Mouse (Mus musculus): Measurements from ENCODE around the gene Vrk2. TPM values are rescaled to one million over a fixed set of nuclear protein-coding genes. Genes with fewer than 3 reads are reported as not detected.

Gene Vrk2
- polyA plus RNA-seq (2012; rRNA removed): 2.5 and 4.8 TPM in 2 replicates

- TF ChIP-seq POLR2A (IDR thresholded peaks at IDR 0.05; ENCODE audit: low read depth, low read length): peak; percentile 41; the same call in 1 of the 2 replicates
- TF ChIP-seq CTCF (IDR thresholded peaks at IDR 0.05; ENCODE audit: extremely low read depth, insufficient read depth, insufficient read length, insufficient replicate concordance): 0 out of 2 replicates have a peak, but pooled peaks have one; percentile 6
- peak within 1 kb of the TSS; percentile 81 for H3K27ac ChIP-seq (ENCODE audit: insufficient read depth, low read length)
- 1% methylated on average over 58 of the region's 60 CpGs for WGBS
- peak; percentile 59 to 81 for DNase-seq (ENCODE audit: low read depth in 1 of 2, low spot score in 2 of 2)
- peak within 1 kb of the TSS; percentile 73 for H3K4me3 ChIP-seq (ENCODE audit: extremely low read depth, insufficient read depth, insufficient read length)
- H3K27me3 ChIP-seq (ENCODE audit: control insufficient read depth, insufficient read depth, low read length): no peaks in the 10 kb centered on the region
- peaks cover 4% of the 10 kb centered on the region; the same call in 1 of the 2 replicates for H3K4me1 ChIP-seq (ENCODE audit: control insufficient read depth, insufficient read depth, insufficient read length)
- peaks cover 1% of the 10 kb centered on the region; the same call in 1 of the 2 replicates for H3K36me3 ChIP-seq (ENCODE audit: control insufficient read depth, insufficient read depth, low read length)
These were observed at the start of gene Vrk2, which contains the start of gene Gm6899 for GRCm38 (mm10) chr11:26593061-26594059. Gene Vrk2 (minus strand): TSS chr11:26593999. Gene Gm6899 (plus strand): TSS chr11:26593241.

GRCm38 (mm10) chr11:26642141-26642540 lies 48.3 kb upstream of the Vrk2 start:
- no peaks in the 10 kb centered on the region for H3K36me3 ChIP-seq (ENCODE audit: control insufficient read depth, insufficient read depth, low read length)
- no peaks in the 10 kb centered on the region for H3K4me1 ChIP-seq (ENCODE audit: control insufficient read depth, insufficient read depth, insufficient read length)
- no peak for DNase-seq (ENCODE audit: low read depth in 1 of 2, low spot score in 2 of 2)
- H3K4me3 ChIP-seq (ENCODE audit: extremely low read depth, insufficient read depth, insufficient read length): no peak overlapping the region; the same call in 1 of the 2 replicates
- H3K27ac ChIP-seq (ENCODE audit: insufficient read depth, low read length): no peak overlapping the region
- 92% methylated on average over 1 of the region's 1 CpGs for WGBS
- TF ChIP-seq CTCF (IDR thresholded peaks at IDR 0.05; ENCODE audit: extremely low read depth, insufficient read depth, insufficient read length, insufficient replicate concordance) (no peak), POLR2A (IDR thresholded peaks at IDR 0.05; ENCODE audit: low read depth, low read length) (no peak)
- no peaks in the 10 kb centered on the region for H3K27me3 ChIP-seq (ENCODE audit: control insufficient read depth, insufficient read depth, low read length)

- peak overlapping the region; percentile 9; the same call in 1 of the 2 replicates for H3K4me3 ChIP-seq (ENCODE audit: extremely low read depth, insufficient read depth, insufficient read length)
- H3K27me3 ChIP-seq (ENCODE audit: control insufficient read depth, insufficient read depth, low read length): no peaks in the 10 kb centered on the region
- 3% methylated on average over 8 of the region's 8 CpGs for WGBS
- TF ChIP-seq CTCF (IDR thresholded peaks at IDR 0.05; ENCODE audit: extremely low read depth, insufficient read depth, insufficient read length, insufficient replicate concordance) (no peak), POLR2A (IDR thresholded peaks at IDR 0.05; ENCODE audit: low read depth, low read length) (no peak)
- no peaks in the 10 kb centered on the region for H3K36me3 ChIP-seq (ENCODE audit: control insufficient read depth, insufficient read depth, low read length)
- peak; percentile 48 to 55 for DNase-seq (ENCODE audit: low read depth in 1 of 2, low spot score in 2 of 2)
- H3K4me1 ChIP-seq (ENCODE audit: control insufficient read depth, insufficient read depth, insufficient read length): no peaks in the 10 kb centered on the region
- H3K27ac ChIP-seq (ENCODE audit: insufficient read depth, low read length): peak overlapping the region; percentile 28; the same call in 1 of the 2 replicates
These were observed 46.6 kb upstream of the Vrk2 start for GRCm38 (mm10) chr11:26640314-26640785.

GRCm38 (mm10) chr11:26636239-26636638 lies 42.4 kb upstream of the Vrk2 start:
- no peak for DNase-seq (ENCODE audit: low read depth in 1 of 2, low spot score in 2 of 2)
- WGBS: 88% methylated on average over 1 of the region's 1 CpGs
- H3K4me1 ChIP-seq (ENCODE audit: control insufficient read depth, insufficient read depth, insufficient read length): no peaks in the 10 kb centered on the region
- no peak overlapping the region for H3K27ac ChIP-seq (ENCODE audit: insufficient read depth, low read length)
- no peak overlapping the region for H3K4me3 ChIP-seq (ENCODE audit: extremely low read depth, insufficient read depth, insufficient read length)
- H3K36me3 ChIP-seq (ENCODE audit: control insufficient read depth, insufficient read depth, low read length): no peaks in the 10 kb centered on the region
- TF ChIP-seq POLR2A (IDR thresholded peaks at IDR 0.05; ENCODE audit: low read depth, low read length): no peak
- no peak for TF ChIP-seq CTCF (IDR thresholded peaks at IDR 0.05; ENCODE audit: extremely low read depth, insufficient read depth, insufficient read length, insufficient replicate concordance)
- no peaks in the 10 kb centered on the region for H3K27me3 ChIP-seq (ENCODE audit: control insufficient read depth, insufficient read depth, low read length)

GRCm38 (mm10) chr11:26622727-26623126 lies 28.9 kb upstream of the Vrk2 start:
- 60% methylated on average over 5 of the region's 5 CpGs for whole genome bisulfite sequencing
- Histone ChIP-seq H3K4me3 (ENCODE audit: extremely low read depth, insufficient read depth, insufficient read length) (no peak overlapping the region), H3K27ac (ENCODE audit: insufficient read depth, low read length) (no peak overlapping the region), H3K36me3 (ENCODE audit: control insufficient read depth, insufficient read depth, low read length) (no peaks in the 10 kb centered on the region), H3K27me3 (ENCODE audit: control insufficient read depth, insufficient read depth, low read length) (no peaks in the 10 kb centered on the region), H3K4me1 (ENCODE audit: control insufficient read depth, insufficient read depth, insufficient read length) (no peaks in the 10 kb centered on the region)
- no peak for DNase-seq (ENCODE audit: low read depth in 1 of 2, low spot score in 2 of 2)
- TF ChIP-seq POLR2A (IDR thresholded peaks at IDR 0.05; ENCODE audit: low read depth, low read length): no peak
- TF ChIP-seq CTCF (IDR thresholded peaks at IDR 0.05; ENCODE audit: extremely low read depth, insufficient read depth, insufficient read length, insufficient replicate concordance): no peak

GRCm38 (mm10) chr11:26618475-26619223 lies 24.9 kb upstream of the Vrk2 start:
- TF ChIP-seq CTCF (IDR thresholded peaks at IDR 0.05; ENCODE audit: extremely low read depth, insufficient read depth, insufficient read length, insufficient replicate concordance) (no peak), POLR2A (IDR thresholded peaks at IDR 0.05; ENCODE audit: low read depth, low read length) (no peak)

More at GRCm38 (mm10) chr11:26618475-26619223, 24.9 kb upstream of the Vrk2 start:
- no peak for DNase-seq (ENCODE audit: low read depth in 1 of 2, low spot score in 2 of 2)
- Histone ChIP-seq H3K4me1 (ENCODE audit: control insufficient read depth, insufficient read depth, insufficient read length) (no peaks in the 10 kb centered on the region), H3K27me3 (ENCODE audit: control insufficient read depth, insufficient read depth, low read length) (no peaks in the 10 kb centered on the region), H3K36me3 (ENCODE audit: control insufficient read depth, insufficient read depth, low read length) (no peaks in the 10 kb centered on the region), H3K4me3 (ENCODE audit: extremely low read depth, insufficient read depth, insufficient read length) (no peak overlapping the region), H3K27ac (ENCODE audit: insufficient read depth, low read length) (no peak overlapping the region)
- 84% methylated on average over 2 of the region's 2 CpGs for WGBS

Data from spleen, adult 2 months (tissue).